Mouse (Mus musculus): ENCODE measurements around the gene Stxbp1. TPM values are rescaled to one million over a fixed set of nuclear protein-coding genes. Genes with fewer than 3 reads are reported as not detected.
A peak's percentile ranks its signal among the peaks of the same experiment; 100 is the strongest.

Gene Stxbp1
- polyA plus RNA-seq (2012; ENCODE audit: insufficient read depth, insufficient read length, low replicate concordance, missing spikeins) = 182 and 623 TPM in 2 replicates

- under 1% methylated on average over 77 of the region's 78 CpGs for WGBS
- peaks cover 5% of the 10 kb centered on the region; the same call in 1 of the 2 replicates for H3K4me1 ChIP-seq (ENCODE audit: control insufficient read depth, insufficient read depth, low read length)
- peak; percentile 94 for TF ChIP-seq POLR2A (IDR thresholded peaks at IDR 0.05; ENCODE audit: insufficient read depth, low read depth, low read length)
- TF ChIP-seq CTCF (IDR thresholded peaks at IDR 0.05; ENCODE audit: insufficient read depth, low read depth, low read length) = no peak
- H3K27ac ChIP-seq (ENCODE audit: insufficient read depth, low read depth, low read length) = peak within 1 kb of the TSS; percentile 99
- peak within 1 kb of the TSS; percentile 98 for H3K4me3 ChIP-seq (ENCODE audit: insufficient read depth, low read depth, low read length)
These were observed at the start of gene Stxbp1 for GRCm38 (mm10) chr2:32846805-32847467. Gene Stxbp1, minus strand, starts transcription at chr2:32847245.

- 27% methylated on average over 10 of the region's 10 CpGs for WGBS
- Histone ChIP-seq H3K4me3 (ENCODE audit: insufficient read depth, low read depth, low read length) (no peak overlapping the region), H3K27ac (ENCODE audit: insufficient read depth, low read depth, low read length) (peak overlapping the region; percentile 95), H3K4me1 (ENCODE audit: control insufficient read depth, insufficient read depth, low read length) (peaks cover 63% of the 10 kb centered on the region)
- no peak for TF ChIP-seq CTCF (IDR thresholded peaks at IDR 0.05; ENCODE audit: insufficient read depth, low read depth, low read length)
- TF ChIP-seq POLR2A (IDR thresholded peaks at IDR 0.05; ENCODE audit: insufficient read depth, low read depth, low read length) = no peak
These were observed 49.6 kb upstream of the Stxbp1 start for GRCm38 (mm10) chr2:32896507-32897147.

- Histone ChIP-seq H3K4me1 (ENCODE audit: control insufficient read depth, insufficient read depth, low read length) (peaks cover 57% of the 10 kb centered on the region), H3K4me3 (ENCODE audit: insufficient read depth, low read depth, low read length) (no peak overlapping the region), H3K27ac (ENCODE audit: insufficient read depth, low read depth, low read length) (peak overlapping the region; percentile 95)
- WGBS = 16% methylated on average over 6 of the region's 8 CpGs
- TF ChIP-seq POLR2A (IDR thresholded peaks at IDR 0.05; ENCODE audit: insufficient read depth, low read depth, low read length) (no peak), CTCF (IDR thresholded peaks at IDR 0.05; ENCODE audit: insufficient read depth, low read depth, low read length) (no peak)
These were observed 48.6 kb upstream of the Stxbp1 start for GRCm38 (mm10) chr2:32895606-32896106.

GRCm38 (mm10) chr2:32894097-32894496 lies 47.1 kb upstream of the Stxbp1 start:
- 85% methylated on average over 2 of the region's 2 CpGs for WGBS
- Histone ChIP-seq H3K4me1 (ENCODE audit: control insufficient read depth, insufficient read depth, low read length) (peaks cover 57% of the 10 kb centered on the region), H3K4me3 (ENCODE audit: insufficient read depth, low read depth, low read length) (no peak overlapping the region), H3K27ac (ENCODE audit: insufficient read depth, low read depth, low read length) (no peak overlapping the region)
- no peak for TF ChIP-seq POLR2A (IDR thresholded peaks at IDR 0.05; ENCODE audit: insufficient read depth, low read depth, low read length)
- no peak for TF ChIP-seq CTCF (IDR thresholded peaks at IDR 0.05; ENCODE audit: insufficient read depth, low read depth, low read length)

GRCm38 (mm10) chr2:32892490-32892889 lies 45.4 kb upstream of the Stxbp1 start:
- TF ChIP-seq POLR2A (IDR thresholded peaks at IDR 0.05; ENCODE audit: insufficient read depth, low read depth, low read length) = no peak
- TF ChIP-seq CTCF (IDR thresholded peaks at IDR 0.05; ENCODE audit: insufficient read depth, low read depth, low read length) = no peak
- H3K4me1 ChIP-seq (ENCODE audit: control insufficient read depth, insufficient read depth, low read length) = peaks cover 54% of the 10 kb centered on the region
- no peak overlapping the region for H3K4me3 ChIP-seq (ENCODE audit: insufficient read depth, low read depth, low read length)
- no peak overlapping the region for H3K27ac ChIP-seq (ENCODE audit: insufficient read depth, low read depth, low read length)
- WGBS = 65% methylated on average over 14 of the region's 14 CpGs

GRCm38 (mm10) chr2:32891278-32891677 lies 44.2 kb upstream of the Stxbp1 start:
- peaks cover 46% of the 10 kb centered on the region for H3K4me1 ChIP-seq (ENCODE audit: control insufficient read depth, insufficient read depth, low read length)

GRCm38 (mm10) chr2:32890280-32890679 lies 43.2 kb upstream of the Stxbp1 start:
- 79% methylated on average over 3 of the region's 3 CpGs for WGBS
- H3K4me3 ChIP-seq (ENCODE audit: insufficient read depth, low read depth, low read length) = no peak overlapping the region
- H3K4me1 ChIP-seq (ENCODE audit: control insufficient read depth, insufficient read depth, low read length) = peaks cover 41% of the 10 kb centered on the region
- TF ChIP-seq CTCF (IDR thresholded peaks at IDR 0.05; ENCODE audit: insufficient read depth, low read depth, low read length) = no peak
- TF ChIP-seq POLR2A (IDR thresholded peaks at IDR 0.05; ENCODE audit: insufficient read depth, low read depth, low read length) = no peak
- no peak overlapping the region for H3K27ac ChIP-seq (ENCODE audit: insufficient read depth, low read depth, low read length)

More at GRCm38 (mm10) chr2:32891278-32891677, 44.2 kb upstream of the Stxbp1 start:
- no peak overlapping the region for H3K27ac ChIP-seq (ENCODE audit: insufficient read depth, low read depth, low read length)
- TF ChIP-seq POLR2A (IDR thresholded peaks at IDR 0.05; ENCODE audit: insufficient read depth, low read depth, low read length) = no peak
- TF ChIP-seq CTCF (IDR thresholded peaks at IDR 0.05; ENCODE audit: insufficient read depth, low read depth, low read length) = no peak
- H3K4me3 ChIP-seq (ENCODE audit: insufficient read depth, low read depth, low read length) = no peak overlapping the region
- 89% methylated on average over 9 of the region's 9 CpGs for WGBS

- 44% methylated on average over 3 of the region's 3 CpGs for WGBS
- no peak for TF ChIP-seq POLR2A (IDR thresholded peaks at IDR 0.05; ENCODE audit: insufficient read depth, low read depth, low read length)
- TF ChIP-seq CTCF (IDR thresholded peaks at IDR 0.05; ENCODE audit: insufficient read depth, low read depth, low read length) = no peak
- Histone ChIP-seq H3K27ac (ENCODE audit: insufficient read depth, low read depth, low read length) (no peak overlapping the region), H3K4me3 (ENCODE audit: insufficient read depth, low read depth, low read length) (no peak overlapping the region), H3K4me1 (ENCODE audit: control insufficient read depth, insufficient read depth, low read length) (peaks cover 39% of the 10 kb centered on the region)
These were observed 41.5 kb upstream of the Stxbp1 start for GRCm38 (mm10) chr2:32888551-32888950.

- no peak for TF ChIP-seq POLR2A (IDR thresholded peaks at IDR 0.05; ENCODE audit: insufficient read depth, low read depth, low read length)
- TF ChIP-seq CTCF (IDR thresholded peaks at IDR 0.05; ENCODE audit: insufficient read depth, low read depth, low read length) = no peak
- Histone ChIP-seq H3K27ac (ENCODE audit: insufficient read depth, low read depth, low read length) (no peak overlapping the region), H3K4me3 (ENCODE audit: insufficient read depth, low read depth, low read length) (no peak overlapping the region), H3K4me1 (ENCODE audit: control insufficient read depth, insufficient read depth, low read length) (peaks cover 43% of the 10 kb centered on the region)
- 33% methylated on average over 9 of the region's 9 CpGs for WGBS
These were observed 41.0 kb upstream of the Stxbp1 start for GRCm38 (mm10) chr2:32888029-32888428.
